Mouse (Mus musculus) G1E-ER4 (cell line): ENCODE measurements around the gene Snrpe. TPM values are rescaled to one million over a fixed set of nuclear protein-coding genes. Genes with fewer than 3 reads are reported as not detected.

Source experiments
- GATA1 ChIP-seq: IDR thresholded peaks from one replicate; pipeline ENCODE4 v1.8.0; 2012; ENCODE audit warnings: low read length, inconsistent platforms
- polyA plus RNA-seq: library from polyadenylated mRNA; stranded (reverse); fragments of >175 nt; gene quantifications from 2 replicates; pipeline ENCODE4 v1.2.3, GENCODE M21; 2012

Snrpe gene
- 25.2 and 41.5 TPM in 2 replicates for polyA plus RNA-seq

GRCm38 (mm10) chr1:133609771-133610502 is at the start of gene Snrpe:
TSS of gene Snrpe (minus strand) at chr1:133610291.
- TF ChIP-seq GATA1, result no peak

- no peak for TF ChIP-seq GATA1
These were observed 48.8 kb upstream of the Snrpe start for GRCm38 (mm10) chr1:133658878-133659277.

- TF ChIP-seq GATA1, result no peak
These were observed 46.7 kb upstream of the Snrpe start for GRCm38 (mm10) chr1:133656811-133657210.

- TF ChIP-seq GATA1, result no peak
These were observed 42.9 kb upstream of the Snrpe start for GRCm38 (mm10) chr1:133653033-133653432.

GRCm38 (mm10) chr1:133650288-133651055 is 40.4 kb upstream of the Snrpe start:
- TF ChIP-seq GATA1, result no peak

- no peak for TF ChIP-seq GATA1
These were observed 35.6 kb upstream of the Snrpe start for GRCm38 (mm10) chr1:133645652-133646051.

GRCm38 (mm10) chr1:133641163-133641562 is 31.1 kb upstream of the Snrpe start:
- TF ChIP-seq GATA1, result no peak

- no peak for TF ChIP-seq GATA1
These were observed 28.4 kb upstream of the Snrpe start for GRCm38 (mm10) chr1:133638517-133638916.

GRCm38 (mm10) chr1:133632168-133632567 is 22.1 kb upstream of the Snrpe start:
- TF ChIP-seq GATA1, result no peak

- no peak for TF ChIP-seq GATA1
These were observed 15.0 kb upstream of the Snrpe start for GRCm38 (mm10) chr1:133625052-133625451.

- no peak for TF ChIP-seq GATA1
These were observed 8.2 kb upstream of the Snrpe start for GRCm38 (mm10) chr1:133618311-133618710.

- TF ChIP-seq GATA1, result no peak
These were observed 7.8 kb upstream of the Snrpe start for GRCm38 (mm10) chr1:133617908-133618307.

GRCm38 (mm10) chr1:133613817-133614216 is 3.7 kb upstream of the Snrpe start:
- TF ChIP-seq GATA1, result no peak

GRCm38 (mm10) chr1:133611436-133611835 is 1.3 kb upstream of the Snrpe start:
- no peak for TF ChIP-seq GATA1

- TF ChIP-seq GATA1, result no peak
These were observed 510 bp upstream of the Snrpe start for GRCm38 (mm10) chr1:133610601-133611000.

GRCm38 (mm10) chr1:133603174-133603573 is 6.9 kb downstream of the Snrpe start:
- TF ChIP-seq GATA1, result no peak
